Mouse (Mus musculus): Measurements from ENCODE around the gene Papss2.

Papss2 gene

DNA sequence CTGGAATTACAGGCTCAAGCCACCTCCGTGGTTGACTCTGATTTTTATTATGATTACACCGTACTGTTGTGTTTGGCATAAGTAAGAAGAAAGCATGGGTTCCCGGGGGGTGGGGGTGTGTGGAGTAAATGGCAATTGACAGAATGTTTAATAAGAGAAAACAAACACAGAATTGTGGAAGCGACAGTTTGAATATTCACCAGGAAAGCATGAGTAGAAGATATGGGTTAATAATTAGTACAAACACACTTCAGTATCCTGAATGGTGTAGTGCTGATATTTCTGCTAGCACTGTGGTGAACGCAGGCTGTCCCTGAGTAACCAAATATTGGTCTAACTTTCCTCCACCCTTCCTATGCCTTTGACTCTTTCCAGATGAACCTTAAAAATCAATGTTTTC, 3.8 kb downstream of the Papss2 start:
- in situ Hi-C loops (cut with MboI, MseI) = no loop called here

DNA sequence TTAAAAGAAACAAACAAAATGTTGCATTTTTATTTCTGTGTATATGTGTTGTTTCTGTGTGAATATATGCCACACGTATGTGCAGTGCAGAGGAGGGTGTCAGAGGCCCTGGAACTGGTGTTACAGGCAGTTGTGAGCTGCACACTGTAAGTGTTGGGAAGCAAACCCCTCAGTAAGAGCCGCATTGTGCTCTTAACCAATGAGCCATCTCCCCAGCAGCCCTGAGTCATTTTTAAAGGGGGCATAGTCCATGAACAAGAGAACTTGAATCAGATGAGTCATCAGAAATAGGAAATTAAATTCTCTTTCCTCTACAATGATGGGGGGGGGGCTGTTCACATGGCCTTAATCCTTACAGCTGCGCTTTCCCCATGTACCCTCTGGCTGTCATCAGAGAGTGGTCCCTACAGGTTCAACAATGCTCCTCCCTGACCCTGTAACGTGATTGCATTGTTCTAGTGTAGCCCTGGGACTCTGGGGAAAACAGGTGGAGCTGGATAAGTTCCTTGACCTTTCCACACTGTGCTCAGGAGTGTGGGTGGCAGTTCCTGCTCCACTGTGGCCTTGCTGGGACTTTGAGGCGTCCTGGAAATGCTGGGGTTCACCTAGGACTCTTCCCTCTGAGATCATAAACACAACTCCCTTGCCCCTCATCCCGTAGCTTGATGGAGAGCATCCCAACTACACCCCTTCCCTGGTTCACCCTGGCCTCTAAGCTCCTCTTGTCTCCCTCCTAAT, 5.6 kb downstream of the Papss2 start:
- in situ Hi-C loops (cut with MboI, MseI) = no loop called here

- in situ Hi-C loops (cut with MboI, MseI) = no loop called here
Observed at GRCm38 (mm10) chr19:32603466-32603865, 7.9 kb downstream of the Papss2 start.

- in situ Hi-C loops (cut with MboI, MseI) = no loop called here
Observed at GRCm38 (mm10) chr19:32604127-32604526, 8.5 kb downstream of the Papss2 start.

DNA sequence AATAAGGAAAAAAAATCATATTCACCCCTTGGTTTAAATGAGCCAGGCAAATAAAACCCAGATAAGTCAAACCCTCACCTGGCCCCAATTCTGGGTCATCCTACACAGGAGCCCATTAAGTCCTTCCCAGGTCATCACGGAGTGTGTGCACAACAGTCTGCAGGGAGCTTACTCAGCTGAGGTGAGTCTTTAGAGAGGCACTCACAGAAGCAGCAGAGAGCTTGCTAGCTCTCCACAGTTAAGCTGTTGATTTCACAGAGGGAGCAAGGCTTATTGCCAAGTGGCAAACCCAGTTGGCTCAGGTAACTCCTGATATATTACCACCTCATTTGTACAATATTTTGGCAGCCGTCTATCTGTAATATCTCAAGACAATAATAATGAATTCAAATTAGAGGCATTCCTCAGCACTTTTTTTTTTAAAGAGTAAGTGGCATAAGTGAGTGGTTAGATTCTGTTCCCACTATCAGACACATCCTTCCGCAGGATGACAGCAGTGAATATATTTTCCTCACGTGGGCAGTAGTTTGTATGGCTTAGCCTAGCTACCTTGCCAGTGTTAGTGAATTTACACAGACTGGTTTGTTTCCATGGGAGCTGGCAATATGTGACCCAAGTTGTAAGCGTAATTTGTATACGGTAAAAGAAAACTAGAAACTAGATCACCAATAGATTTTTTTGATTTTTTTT, 9.1 kb downstream of the Papss2 start:
- in situ Hi-C loops (cut with MboI, MseI) = no loop called here

- in situ Hi-C loops (cut with MboI, MseI) = no loop called here
Observed at GRCm38 (mm10) chr19:32606227-32606827, 10.7 kb downstream of the Papss2 start.

- in situ Hi-C loops (cut with MboI, MseI) = no loop called here
Observed at GRCm38 (mm10) chr19:32607036-32607435, 11.4 kb downstream of the Papss2 start.

- in situ Hi-C loops (cut with MboI, MseI) = no loop called here
Observed at GRCm38 (mm10) chr19:32611386-32612092, 15.9 kb downstream of the Papss2 start.

DNA sequence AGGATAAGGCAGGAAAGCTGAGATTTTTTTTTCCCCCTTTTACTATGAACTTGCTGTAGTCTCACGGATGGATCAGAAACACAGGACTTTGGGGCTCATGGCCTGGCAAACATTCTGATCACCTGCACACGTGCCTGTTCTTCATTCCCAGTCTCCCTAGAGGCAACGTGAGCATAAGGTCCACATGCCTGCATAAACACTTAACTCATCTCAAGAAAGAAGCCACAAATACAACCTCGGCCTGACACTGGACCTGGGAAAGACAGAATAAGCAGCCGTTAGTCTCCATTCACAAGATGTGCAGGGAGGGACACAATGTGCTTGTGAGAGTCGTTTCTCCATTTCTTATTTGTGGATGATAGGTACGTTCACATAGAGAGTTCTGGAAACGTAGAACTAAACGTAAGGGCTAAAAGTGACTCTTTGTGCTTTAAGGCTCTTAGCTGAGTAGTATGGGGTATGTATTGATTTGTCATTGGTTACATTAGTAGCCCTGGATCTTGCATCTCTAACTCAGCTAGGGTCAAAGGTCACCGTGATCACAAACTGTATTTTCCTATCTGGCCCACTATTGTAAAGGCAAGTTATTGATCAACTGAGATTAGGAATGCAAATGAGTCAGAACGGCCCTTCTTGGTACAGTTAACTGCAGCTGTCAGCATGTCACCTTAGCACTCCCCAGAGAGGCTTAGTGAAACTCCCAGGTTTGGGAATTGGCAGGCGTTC, 18.6 kb downstream of the Papss2 start:
- in situ Hi-C loops (cut with MboI, MseI) = no loop called here

- in situ Hi-C loops (cut with MboI, MseI) = no loop called here
Observed at GRCm38 (mm10) chr19:32614772-32615099, 19.1 kb downstream of the Papss2 start.

- in situ Hi-C loops (cut with MboI, MseI) = no loop called here
Observed at GRCm38 (mm10) chr19:32616646-32617045, 21.1 kb downstream of the Papss2 start.

DNA sequence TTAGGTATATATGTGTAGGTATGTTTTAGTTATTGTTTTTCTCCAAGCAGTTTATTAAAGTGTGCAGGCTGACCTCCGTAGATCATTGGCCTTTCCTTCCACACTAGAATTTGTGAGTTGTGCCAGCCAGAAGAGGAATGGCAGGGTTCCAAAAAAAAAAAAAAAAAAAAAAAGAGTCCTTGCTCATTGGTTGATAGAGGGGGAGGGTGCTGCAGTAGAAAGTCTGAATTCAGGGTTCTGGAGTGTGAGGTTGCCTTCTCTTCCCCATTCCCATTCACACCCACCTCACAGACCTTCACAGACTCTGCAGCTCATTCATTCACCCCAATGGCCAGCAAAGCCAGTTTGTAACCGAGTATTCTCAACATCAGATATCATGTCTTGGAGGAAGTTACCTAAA, 24.1 kb downstream of the Papss2 start:
- in situ Hi-C loops (cut with MboI, MseI) = no loop called here

DNA sequence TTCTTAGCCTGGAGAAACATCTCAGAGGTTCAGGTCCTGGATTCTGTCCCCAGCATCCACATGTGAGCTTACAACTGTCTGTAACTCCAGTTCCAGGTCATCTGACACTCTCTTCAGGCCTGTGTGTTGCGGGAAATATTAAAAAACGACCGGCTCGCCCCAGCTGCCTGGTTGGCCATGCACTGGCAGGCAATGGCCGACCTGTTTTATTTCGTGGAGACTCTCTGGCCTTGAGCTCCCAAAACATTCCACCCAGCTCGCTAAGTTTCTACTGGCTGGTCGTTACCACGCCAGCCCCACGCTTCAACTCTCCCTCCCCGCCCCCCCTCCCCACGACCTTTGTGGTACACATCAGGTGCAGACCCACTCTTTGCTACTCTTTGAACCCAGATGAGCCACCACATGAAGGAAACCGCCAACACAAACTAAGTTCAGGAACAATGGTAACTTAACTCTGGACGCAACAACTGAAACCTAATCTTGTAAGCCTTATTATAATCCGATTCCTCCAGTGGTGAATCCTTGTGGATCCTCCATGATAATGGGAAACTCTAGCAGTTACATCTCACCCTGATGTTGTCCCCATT, 25.4 kb downstream of the Papss2 start:
- in situ Hi-C loops (cut with MboI, MseI) = no loop called here

DNA sequence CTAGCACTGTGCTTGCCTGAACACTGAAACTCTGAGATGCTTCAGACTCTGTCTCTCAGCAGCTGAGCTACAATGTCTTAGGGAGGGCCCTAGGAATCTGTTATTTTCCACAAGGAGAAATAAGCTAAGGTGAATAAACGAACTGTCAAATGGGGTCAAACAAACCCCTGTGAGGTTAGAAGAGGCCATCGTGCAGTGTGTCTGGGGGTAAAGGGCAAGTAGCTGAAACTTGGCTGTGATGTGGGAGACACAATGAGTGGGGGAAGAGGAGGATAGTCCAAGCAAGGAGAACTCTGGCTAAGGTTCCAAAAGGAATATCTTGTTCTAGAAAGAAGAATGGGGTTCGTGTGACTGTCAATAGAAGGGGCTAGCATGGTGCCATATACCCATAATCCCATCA, 26.6 kb downstream of the Papss2 start:
- in situ Hi-C loops (cut with MboI, MseI) = no loop called here

DNA sequence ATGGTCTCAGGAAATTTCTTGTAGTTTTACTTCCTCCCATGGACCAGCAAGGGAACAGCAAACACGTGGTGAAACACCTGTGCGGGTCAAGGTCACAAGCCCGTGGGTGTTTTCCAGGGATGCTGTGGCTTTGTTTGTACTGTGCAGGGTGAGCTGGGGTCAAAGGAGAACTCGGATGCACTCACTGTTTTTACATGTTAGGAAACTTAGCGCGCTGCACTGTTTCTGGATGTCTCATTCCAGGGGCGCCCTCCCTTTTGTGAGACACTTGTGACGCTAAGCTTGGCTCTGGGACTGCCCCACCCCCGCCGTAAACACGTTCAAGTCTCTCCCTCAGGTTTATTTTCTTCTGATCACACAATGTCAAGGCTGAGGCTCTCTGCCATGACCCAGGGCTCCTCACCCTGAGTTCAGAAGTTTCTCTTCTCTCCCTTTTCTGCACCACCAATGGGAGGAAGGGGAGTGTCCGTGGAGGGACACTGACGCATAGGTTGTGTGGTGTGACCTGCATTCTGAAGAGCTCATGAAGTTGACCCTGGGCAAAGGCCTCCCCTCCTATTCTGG, 31.3 kb downstream of the Papss2 start:
- in situ Hi-C loops (cut with MboI, MseI) = no loop called here

- in situ Hi-C loops (cut with MboI, MseI) = no loop called here
Observed at GRCm38 (mm10) chr19:32627631-32628030, 32.0 kb downstream of the Papss2 start.

- in situ Hi-C loops (cut with MboI, MseI) = no loop called here
Observed at GRCm38 (mm10) chr19:32628572-32629132, 33.1 kb downstream of the Papss2 start.

DNA sequence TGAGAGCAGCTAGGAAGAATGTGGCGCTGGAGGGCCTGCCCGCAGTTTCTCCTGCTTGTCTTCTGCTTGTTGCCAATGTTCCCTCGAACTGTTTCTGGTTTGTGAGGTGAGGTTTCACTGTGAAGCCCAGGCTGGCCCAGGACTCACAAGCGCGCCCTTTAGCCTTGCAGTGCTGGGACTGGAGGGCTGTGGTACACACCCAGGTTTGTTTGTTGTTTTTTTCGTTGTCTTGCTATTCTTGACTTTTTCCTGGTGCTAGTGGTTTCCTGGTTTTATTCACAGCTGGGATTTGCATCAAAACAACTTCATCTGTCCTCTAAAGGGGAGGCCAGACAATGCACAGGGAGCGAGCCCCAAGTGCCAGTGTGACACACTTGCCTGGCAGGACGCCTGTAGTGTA, 39.3 kb downstream of the Papss2 start:
- in situ Hi-C loops (cut with MboI, MseI) = no loop called here

GRCm38 (mm10) chr19:32637357-32638275, 42.0 kb downstream of the Papss2 start:
- in situ Hi-C loops (cut with MboI, MseI) = no loop called here

Measured in T-helper 2 cell (primary cell).